Mouse (Mus musculus) spleen, embryonic (tissue): ENCODE data around the gene Max.

Experiments used
- CTCF ChIA-PET: fragments of 350-600 bp; sonication (Branson Sonifier 250); formaldehyde crosslinking; loops from one replicate; lab custom pipeline; 2022; lab: Charles Lee

Max gene

DNA sequence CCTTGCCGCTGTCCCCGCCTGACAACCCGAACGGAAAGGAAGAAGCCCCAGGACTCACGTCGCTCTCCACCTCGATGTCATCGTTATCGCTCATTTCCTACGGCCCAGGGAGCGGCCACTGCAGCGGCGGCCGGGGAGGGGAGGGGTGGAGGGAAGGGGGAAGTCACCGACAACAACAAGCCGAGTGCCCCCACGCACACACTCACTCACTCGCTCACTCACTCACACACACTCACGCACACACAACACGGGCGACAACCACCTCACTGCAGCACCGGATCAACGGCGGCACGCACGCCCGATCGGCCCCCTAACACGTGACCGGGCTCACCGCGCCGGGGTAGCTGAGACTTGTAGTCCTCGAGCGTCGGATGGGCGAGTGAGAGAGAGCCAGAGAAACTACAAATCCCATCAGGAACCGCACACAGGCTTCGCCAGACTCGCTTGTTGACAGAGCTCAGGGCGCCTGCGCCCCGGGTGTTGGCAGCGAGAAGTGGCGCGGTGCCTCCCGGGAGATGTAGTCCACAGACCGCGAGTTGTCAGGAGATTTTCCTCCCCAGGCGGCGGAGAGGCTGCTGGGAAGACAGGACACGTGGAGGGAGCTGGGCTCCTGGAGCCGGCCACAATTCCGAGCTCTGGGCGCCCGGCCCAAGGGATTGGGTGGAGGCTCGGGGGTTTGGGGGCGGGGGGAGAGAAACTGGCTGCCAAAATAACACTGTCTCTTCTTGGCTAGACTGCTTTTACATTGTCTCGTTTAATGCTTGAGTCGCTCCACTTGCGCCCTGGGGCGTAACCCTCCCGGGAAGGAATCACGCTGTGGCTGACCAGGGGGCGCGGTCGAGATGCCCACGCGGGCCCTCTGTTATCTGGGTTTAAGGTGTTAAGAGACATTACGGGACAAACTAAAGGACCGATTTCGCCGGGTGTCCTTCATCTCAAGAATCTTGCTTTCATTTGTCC, at the start of gene Max:
TSS of gene Max (minus strand) at position 270 of the 960 bp plus-strand sequence.
- CTCF ChIA-PET = interaction anchor here (1.0 kb wide), 1 partner anchor 10 kb away, joined by 3 read pairs; no protein-coding TSS in a partner anchor

DNA sequence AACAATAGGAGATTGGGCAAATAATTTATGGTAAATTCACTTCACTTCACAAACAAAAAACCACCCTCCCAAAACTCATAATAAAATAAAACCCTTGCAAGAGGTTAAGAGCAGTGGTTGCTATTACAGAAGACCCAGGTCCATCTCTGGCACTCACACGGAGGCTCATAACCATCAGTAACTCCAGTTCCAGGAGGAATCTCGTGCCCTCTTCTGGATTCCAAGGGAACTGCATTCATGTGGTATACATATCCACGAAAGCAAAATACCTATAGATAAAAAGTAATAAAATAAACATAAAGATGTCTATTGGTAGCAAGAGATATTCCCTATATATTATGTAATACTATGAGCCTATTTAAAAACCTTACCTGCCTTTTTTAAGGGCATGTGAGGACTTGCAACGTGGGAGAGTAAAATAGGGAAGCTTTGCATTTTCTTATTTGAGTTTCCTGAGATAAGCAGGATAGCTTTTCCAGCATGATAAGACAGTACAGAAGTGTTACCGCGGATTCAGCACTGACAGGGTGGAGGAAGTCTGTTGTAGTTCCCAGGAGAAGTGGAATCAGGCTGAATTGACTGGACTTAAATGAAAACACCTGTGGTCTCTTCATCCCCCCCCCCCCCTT, 49.2 kb upstream of the Max start:
- CTCF ChIA-PET = no interaction called here

DNA sequence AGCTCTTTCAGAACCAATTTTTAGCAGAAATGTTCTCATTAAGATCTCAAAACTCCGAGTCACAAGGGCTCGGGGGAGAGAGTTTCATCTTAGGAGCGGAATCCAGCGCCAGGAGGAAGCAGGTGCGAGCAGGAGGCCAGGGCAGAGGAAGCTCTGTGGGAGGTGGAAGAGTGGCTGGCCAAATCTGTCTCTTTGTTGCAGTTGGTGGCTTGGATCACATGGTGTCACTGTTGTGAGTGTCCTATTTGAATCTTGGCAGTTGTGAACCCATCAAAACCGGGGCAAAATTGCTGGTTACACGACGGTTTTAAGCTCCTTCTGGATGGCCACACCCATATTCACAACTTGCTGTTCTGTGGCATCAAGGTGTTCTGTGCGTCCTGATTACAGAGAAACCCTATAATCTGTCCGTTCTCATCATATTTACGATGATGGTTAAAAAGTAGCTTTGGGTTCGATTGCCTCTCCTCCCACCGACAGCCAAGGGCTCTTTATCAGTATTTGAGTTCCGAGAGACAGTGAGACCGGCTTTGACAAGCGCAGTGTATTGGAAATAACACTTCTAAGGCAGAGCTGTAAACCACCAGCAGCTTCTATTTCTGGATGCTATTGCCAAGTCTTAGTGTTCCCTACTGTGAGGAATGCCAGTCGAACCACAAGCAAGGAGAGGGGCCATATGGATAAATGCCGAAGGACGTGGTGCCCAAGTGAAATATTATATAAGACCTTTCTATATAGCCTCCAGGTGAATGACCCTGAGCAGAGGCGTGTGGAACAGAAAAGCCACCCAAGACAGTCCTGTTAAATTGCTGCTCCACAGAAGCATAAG, 47.4 kb upstream of the Max start:
- CTCF ChIA-PET = interaction anchor here (0.6 to 0.7 kb wide), 2 partner anchors 703 to 1394 kb away, joined by 5 read pairs; no protein-coding TSS in a partner anchor

DNA sequence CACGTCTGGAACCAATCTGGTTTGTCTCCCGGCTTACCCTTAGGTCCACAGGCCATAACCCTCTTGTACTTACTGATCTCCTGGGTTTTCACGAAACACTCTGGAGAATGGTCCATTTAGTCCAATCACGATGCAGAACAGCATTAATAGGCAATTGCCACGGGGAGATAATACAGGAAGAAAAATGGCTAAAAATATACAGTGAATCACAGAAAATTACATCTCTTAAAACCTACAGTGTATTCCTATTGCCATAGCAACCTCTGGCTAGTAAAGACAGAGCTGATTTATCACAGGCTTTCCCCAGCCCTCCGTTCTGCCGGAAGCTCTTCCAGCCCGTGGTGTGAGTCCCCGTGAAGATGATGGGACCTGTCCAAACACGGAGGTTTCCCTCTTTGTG, 42.9 kb upstream of the Max start:
- CTCF ChIA-PET = interaction anchor here (0.5 kb wide), 1 partner anchor 488 kb away, joined by 3 read pairs; no protein-coding TSS in a partner anchor

DNA sequence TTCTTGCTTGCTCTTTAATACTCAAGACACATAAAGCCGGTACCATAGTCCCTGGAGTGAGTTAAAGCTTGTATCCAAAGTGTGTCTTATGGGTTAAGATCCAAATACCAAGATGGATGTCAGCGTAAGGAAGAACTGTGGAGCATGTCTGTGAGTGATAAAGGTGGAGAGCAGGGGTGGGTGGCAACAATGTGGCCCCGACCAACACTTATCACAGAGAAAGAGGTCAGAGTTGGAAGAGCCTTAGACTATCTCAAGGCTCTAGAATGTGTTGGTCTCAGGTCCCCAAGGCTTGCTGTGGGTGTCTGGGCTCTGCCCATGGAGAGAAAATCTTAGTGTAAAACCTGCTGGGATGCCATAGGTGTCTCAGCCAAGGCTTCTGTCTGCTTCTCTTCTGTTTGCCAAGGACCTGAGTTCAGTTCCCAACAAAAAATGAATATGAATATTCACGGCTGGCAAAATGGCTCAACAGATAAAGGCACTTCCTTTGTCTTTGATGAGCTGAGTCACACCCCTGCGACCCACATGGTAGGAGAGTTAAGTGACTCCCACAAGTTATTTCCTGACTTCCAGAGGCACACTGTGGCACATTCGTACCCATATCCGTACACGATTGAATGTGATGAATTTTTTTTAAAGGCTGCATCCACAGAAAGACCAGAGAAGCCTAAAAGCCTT, 40.7 kb upstream of the Max start:
- CTCF ChIA-PET = no interaction called here

DNA sequence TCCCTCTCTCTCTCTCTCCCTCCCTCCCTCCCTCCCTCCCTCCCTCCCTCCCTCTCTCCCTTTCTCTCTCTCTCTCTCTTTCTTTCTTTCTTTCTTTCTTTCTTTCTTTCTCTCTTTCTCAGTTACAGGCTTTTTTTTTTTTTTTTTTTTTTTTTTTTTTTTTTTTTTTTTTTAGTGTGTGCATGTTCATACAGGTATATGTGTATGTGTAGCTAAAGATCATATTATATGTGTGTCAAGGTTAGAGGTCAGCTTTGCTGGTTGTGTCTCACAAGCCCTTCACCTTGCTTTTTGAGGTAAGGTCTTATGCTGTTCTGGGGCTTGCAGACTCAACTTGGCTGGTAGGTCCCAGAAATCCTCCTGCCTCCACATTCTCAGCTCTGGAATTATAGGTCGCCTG, 39.3 kb upstream of the Max start:
- CTCF ChIA-PET = interaction anchor here (1.1 kb wide), 2 partner anchors 667 to 673 kb away, joined by 3 to 5 read pairs; no protein-coding TSS in a partner anchor

DNA sequence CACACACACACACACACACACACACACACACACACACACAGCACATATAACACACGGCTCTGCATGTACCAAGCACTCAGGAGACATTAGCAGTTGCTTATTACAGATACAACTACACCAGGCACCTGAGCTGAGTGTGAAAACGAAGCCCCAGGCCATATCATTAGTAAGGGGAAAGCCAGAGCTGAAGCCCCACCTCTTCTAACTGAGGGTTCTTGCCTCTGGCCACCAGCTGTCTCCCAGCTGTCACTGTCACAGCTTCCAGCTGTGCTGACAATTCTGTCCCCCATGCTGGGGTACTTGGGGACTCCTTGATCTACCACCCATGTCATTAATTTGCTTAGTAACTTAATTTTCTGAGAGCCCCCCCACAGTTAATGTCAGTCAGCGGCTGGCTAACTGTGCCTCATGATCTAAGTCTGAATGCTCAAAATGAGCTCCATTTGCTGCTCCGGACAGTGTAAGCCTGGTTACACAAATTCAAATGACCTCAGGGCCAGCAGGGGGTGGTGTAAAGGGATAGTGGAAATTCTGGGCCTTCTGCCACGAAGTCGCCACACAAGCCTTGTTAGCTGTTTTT, 38.8 kb upstream of the Max start:
- CTCF ChIA-PET = interaction anchor here (1.1 kb wide), 2 partner anchors 667 to 674 kb away, joined by 3 to 5 read pairs; no protein-coding TSS in a partner anchor

DNA sequence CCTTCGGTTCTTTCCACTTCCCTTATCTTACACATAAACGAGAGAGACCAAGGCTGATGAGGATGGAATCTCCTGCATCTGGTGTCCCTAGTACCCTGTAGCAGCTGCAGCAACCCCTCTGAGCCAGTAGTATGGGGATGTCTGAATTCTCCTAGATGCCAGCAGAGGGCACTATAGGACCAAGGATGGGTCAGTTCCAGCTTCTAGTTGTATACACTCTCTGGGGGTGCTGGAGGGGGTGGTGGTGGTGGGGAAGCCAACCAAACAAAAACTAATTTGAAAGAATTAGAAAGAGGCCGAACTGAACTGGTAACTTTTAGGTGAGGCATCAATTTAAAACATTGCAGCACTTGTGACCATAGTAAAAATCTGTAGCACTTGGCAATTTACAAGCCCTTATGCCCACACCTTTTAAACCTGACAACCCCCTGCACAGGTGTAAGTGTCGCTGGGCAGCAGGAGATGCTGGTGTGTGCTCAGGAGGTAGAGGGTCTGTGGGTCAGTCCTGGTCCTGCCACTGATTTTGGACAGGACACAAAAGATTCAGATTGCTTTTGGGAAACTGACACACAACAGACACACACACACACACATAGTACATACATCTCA, 38.2 kb upstream of the Max start:
- CTCF ChIA-PET = interaction anchor here (0.5 to 1.1 kb wide), 7 partner anchors 117 to 807 kb away, joined by 3 to 5 read pairs (median 4); no protein-coding TSS in a partner anchor

DNA sequence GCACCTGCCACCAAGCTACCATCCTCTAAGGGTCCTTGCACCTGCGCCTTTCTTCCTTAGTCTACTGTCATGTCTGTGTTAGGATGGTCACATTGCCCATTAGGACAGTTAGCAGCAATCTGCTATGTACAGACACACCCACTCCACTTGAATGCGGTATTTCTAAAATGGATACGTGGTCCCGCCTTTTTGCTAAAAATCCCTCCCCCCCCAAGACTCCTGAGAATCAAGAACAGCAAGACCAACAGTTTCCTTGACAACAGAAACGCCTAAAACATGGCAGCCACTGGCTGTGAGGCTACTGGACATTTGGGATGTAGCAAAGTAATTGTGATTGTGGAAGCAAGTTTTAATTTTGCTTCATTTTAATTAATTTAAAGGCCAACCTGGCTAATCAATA, 32.8 kb upstream of the Max start:
- CTCF ChIA-PET = no interaction called here

DNA sequence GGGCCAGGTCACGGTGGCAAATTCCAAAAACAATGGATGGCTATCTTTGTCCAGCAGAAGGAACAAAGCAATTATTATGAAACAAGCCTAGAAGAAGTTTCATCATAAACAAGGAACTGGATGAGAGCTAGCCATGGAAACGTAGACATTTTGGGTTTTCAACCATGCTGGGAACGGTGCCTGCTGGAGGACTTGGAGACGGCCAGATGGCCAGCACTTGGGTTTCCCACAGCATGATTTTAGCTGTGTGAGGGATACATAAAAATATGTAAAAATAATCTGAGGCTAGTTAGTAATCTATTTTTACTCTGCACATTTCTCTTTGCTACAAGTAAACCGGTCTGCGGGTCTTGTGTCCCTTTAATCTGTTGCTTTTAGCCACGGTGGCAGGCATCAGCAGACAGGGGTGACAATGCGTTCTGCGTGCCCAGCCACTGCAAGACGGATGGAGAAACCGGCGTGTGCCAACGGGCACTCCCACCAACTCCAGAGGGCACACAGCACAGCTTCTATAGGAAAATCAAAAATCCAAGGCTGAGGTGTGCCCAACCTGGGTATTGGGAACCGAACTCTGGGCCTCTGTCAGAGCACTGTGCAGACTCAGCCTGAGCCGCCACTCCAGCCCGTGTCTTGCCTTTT, 31.0 kb upstream of the Max start:
- CTCF ChIA-PET = no interaction called here

DNA sequence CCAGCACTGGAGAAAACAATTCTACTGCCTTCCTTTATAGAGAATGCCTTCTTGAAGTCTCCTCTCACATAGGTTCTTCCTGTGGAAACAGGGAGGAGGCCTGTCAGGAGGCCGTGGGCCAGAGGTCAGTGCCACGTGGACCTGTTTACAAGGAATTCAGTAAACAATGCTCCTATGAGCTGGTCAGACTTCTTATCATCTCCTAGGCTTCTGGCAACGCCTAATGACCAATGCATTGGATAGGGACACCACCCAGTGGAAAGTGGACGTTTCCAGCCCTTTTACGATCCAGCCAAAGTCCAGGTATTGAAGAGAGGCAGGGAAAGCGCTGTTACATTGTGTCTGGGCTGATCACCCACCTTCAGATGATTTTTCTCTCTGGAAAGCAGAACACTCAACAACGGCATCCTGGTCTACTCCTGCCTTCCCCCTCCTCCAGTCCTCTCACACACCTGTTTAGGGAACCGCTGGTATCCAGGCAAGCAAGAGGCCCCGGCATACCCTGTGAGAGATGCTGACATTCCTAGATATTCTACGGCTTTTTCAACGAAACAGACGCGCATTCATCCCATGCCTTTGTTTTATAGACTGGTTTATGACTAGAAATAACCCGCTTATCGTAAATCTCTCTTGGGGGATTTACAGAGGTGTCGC, 20.9 kb upstream of the Max start:
- CTCF ChIA-PET = no interaction called here

DNA sequence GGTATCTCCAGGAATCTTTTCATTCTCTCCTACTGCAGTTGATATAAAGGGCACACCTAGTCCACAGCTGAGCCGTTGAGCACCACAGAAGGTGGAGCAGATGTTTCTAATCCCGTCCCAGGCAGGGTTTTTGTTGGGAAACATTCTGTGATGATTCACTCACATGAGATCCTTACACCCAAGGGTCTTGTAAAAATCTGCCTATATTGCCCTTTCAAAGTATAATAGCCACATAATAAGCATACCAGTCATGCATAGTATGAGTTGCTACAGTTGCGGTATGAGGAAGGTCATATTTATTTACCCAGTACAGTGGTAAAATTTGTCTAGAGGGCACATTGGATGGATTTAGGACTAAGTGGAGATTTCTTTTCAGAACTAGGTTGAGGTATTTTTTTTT, 17.5 kb upstream of the Max start:
- CTCF ChIA-PET = no interaction called here

DNA sequence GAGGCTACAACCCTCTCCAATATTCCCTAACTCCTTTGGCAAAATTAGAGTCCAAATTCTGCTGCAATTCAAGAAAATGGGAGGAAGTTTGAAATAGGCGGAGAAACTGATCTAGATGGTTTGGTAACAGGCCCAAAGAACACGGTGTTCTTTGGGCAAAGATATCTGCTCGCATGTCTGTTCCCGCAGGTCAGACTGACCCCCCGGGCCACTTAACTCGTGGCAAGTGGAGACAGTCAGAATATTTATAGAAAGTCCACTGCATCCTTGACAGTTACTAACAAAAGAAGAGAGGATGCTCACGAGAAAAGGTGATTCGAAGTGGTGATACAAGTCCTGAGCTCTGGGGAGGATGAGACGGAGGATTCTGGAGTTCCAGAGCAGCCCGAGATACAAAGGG, 10.7 kb upstream of the Max start:
- CTCF ChIA-PET = no interaction called here

DNA sequence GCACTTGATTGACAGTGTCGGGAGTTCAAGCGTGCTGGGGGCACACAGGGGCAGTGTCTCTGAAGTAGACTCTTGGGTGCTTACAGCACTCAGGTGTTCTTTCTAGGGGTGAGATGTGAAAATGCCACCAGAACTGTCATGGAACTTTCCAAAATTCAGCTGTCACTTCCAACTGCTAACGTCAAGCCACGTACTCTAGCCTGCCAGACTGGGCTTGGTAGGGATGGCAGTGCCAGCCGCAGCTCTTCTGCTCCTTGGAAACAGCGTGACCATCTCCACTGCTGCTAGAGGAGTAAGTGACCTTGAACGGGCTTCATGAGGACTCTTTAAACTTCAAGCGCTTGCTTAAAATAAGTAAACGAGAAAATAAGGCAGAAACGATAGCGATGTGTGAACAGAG, 10.2 kb upstream of the Max start:
- CTCF ChIA-PET = no interaction called here

DNA sequence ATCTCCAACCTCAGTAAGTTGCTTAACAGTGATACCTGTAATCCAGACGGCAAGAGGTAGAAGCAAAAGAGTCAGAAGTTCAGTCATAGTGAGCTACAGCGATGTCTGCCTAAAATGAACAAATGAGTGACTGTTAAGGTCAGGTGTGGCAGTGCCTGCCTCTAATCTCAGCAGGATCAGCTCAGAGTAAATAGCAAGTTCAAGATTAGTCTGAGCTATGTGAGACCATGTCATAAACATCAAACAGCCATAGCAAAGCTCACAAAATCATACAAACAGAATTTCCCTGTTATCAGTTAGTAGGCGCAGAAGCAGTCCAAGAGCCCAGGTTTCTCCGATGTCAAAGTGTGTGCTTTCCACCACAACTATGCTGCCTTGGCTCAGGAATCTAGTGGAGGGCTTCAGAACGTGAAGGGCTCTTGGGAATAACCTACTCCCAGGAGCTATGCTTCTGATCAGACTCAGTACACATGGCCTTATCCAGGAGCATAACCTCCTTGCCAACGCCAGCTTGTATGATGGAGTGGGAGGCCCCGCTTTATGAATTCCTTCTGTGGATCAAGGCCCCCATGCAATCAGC, 9.7 kb upstream of the Max start:
- CTCF ChIA-PET = no interaction called here

DNA sequence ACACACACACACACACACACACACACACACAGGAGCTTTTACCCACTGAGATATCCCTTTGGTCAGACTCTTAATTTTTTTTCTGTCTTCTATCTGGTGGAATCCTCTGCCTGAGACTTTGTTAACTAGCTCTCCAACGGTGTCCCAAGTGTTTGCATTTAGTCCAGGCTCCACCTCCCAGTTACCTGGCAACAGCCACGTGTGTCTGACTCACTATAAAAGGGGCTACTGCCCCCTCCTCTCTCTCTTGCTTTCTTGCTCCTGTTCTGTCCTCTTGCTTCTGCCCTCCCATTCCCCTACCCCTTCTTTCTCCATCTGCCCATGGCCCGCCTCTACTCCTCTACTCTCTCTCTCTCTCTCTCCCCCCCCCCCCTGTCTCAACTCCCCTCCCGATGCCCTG, 3.9 kb upstream of the Max start:
- CTCF ChIA-PET = interaction anchor here (0.9 kb wide), 1 partner anchor 57 kb away, joined by 11 read pairs; no protein-coding TSS in a partner anchor

DNA sequence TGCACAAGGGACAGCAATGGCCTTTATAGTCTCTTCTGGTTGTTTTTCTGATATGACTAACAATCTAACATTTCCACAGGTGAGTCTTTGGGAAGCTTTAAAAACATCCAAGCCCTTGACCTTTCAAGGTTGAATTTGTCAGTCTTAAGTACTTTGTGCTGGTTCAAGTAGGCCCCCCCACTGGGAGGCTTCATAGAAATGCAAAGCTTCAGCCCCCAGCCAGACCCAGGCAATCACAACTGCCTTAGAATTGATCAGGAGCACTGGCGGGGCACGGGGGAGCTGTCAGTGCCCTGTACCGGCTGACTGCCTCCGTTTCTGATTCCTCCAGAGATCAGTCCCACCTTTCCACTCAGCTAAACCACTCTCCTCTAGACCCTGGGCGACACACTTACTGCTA, 3.1 kb upstream of the Max start:
- CTCF ChIA-PET = no interaction called here

DNA sequence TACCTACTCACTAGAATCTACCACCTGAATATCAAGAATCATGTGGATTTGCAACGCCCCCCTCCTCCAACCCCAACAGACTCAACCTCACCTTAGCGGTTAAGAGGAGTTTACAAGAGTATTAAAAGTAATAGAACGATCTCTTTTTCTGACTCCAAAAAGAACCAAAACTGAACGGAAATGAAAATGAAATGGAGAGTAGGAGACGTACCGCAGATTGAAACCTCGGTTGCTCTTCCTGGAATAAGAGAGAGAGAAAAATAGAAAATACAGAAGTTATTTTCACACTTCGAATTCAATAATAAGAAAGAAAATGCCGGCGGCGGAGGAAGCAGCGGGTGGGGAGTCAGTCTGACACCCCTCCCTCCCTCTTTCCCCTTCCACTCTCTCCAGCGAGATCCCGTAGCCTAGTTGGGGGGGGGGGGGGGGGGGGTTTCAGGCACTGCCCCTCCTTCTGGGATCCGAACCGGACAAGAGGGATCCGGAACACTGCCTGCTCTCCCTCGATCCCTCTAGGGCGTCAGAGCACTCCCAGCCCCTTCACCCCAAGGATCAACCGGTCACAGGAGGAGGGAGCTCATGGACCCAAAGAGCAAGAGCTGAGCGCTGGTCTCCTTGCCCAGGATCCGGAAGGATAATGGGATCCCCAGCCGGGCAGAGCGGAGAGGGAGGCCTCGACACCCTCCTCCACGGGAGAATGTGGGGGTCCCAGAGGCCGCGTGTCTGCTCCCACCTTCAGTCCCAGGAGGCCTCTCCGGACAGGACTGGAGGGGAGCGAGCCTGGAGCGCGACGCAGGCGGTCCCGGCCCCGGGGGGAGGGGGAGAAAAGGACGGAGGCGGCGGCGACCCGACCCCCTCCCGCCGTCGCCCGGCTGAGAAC, 709 bp downstream of the Max start:
- CTCF ChIA-PET = no interaction called here
